Mouse (Mus musculus) limb, embryonic 14.5 days (tissue): ENCODE measurements around the gene Gm8050. TPM values are rescaled to one million over a fixed set of nuclear protein-coding genes. Genes with fewer than 3 reads are reported as not detected.
"Not testable (repeated sequence)": the region's sequence is repeated elsewhere in the genome, so short reads cannot be mapped to it uniquely, and the experiment has no call there.

Source experiments
- ATAC-seq: fragments of 200-750 bp; cut with Nextera tagmentation; 2 replicates; pipeline ENCODE4 v1.8.0; 2017; ENCODE audit warnings: low read depth, moderate number of reproducible peaks, moderate TSS enrichment; ENCODE audit not compliant: low FRiP score
- DNase-seq: peaks from one replicate; pipeline ENCODE4 v3.0.0-alpha.2; 2015; ENCODE audit warnings: low spot score
- H3K27ac ChIP-seq: fragments of 300-500 bp; sonication (generic); replicated peaks from 2 replicates; pipeline ENCODE4 v1.5.1; 2014; ENCODE audit warnings: low read depth, mild to moderate bottlenecking, low read length, moderate library complexity, mixed read lengths
- H3K27me3 ChIP-seq: fragments of 300-500 bp; sonication (generic); 2 replicates; pipeline ENCODE4 v1.6.1; 2014; ENCODE audit warnings: low read length, mixed read lengths; ENCODE audit not compliant: control insufficient read depth, insufficient read depth
- H3K36me3 ChIP-seq: fragments of 300-500 bp; sonication (generic); 2 replicates; pipeline ENCODE4 v1.6.1; 2014; ENCODE audit warnings: mild to moderate bottlenecking, low read length, moderate library complexity, mixed read lengths; ENCODE audit not compliant: control insufficient read depth, insufficient read depth
- H3K4me1 ChIP-seq: fragments of 300-500 bp; sonication (generic); 2 replicates; pipeline ENCODE4 v1.6.1; 2014; ENCODE audit warnings: antibody characterized with exemption, low read length, mixed read lengths; ENCODE audit not compliant: control insufficient read depth, insufficient read depth
- H3K4me2 ChIP-seq: fragments of 300-500 bp; sonication (generic); replicated peaks from 2 replicates; pipeline ENCODE4 v1.6.1; 2014; ENCODE audit warnings: low read depth, mild to moderate bottlenecking, low read length, moderate library complexity; ENCODE audit not compliant: severe bottlenecking
- H3K4me3 ChIP-seq: fragments of 300-500 bp; sonication (generic); replicated peaks from 2 replicates; pipeline ENCODE4 v1.5.1; 2014; ENCODE audit warnings: low read length
- H3K9ac ChIP-seq: fragments of 300-500 bp; sonication (generic); 2 replicates; pipeline ENCODE4 v1.6.1; 2014; ENCODE audit warnings: mild to moderate bottlenecking, low read depth, low read length, moderate library complexity; ENCODE audit not compliant: severe bottlenecking
- H3K9me3 ChIP-seq: fragments of 300-500 bp; sonication (generic); 2 replicates; pipeline ENCODE4 v1.6.1; 2016; ENCODE audit warnings: low read length; ENCODE audit not compliant: control insufficient read depth
- WGBS: fragments of 180-500 bp; shearing (Covaris S2); extraction: QIAGEN DNeasy Blood & Tissue Kit; methylation state at CpG from one replicate; pipeline ENCODE4 v1.1.7; 2014; 5-methylcytosine and 5-hydroxymethylcytosine counted together
- polyA plus RNA-seq, 2 experiments: library from polyadenylated mRNA; depleted of rRNA in 1 of 2; stranded (reverse) in 1 of 2; unstranded in 1 of 2; fragments of >200 nt; fragmentation: Nextera tagmentation in 1 of 2; extraction: Ambion mirVana in 1 of 2; gene quantifications; 2 replicates each; pipeline versions ENCODE4 v1.2.1 to v1.2.3; 2012 to 2014

Gene Gm8050
- 0.06 TPM in 1 of 2 replicates, not detected in the other for polyA plus RNA-seq (2012; rRNA removed)
- polyA plus RNA-seq (2014; fragmentation: Nextera tagmentation; extraction: Ambion mirVana), result not detected in 2 replicates

GRCm38 (mm10) chr14:6720151-6720550, at the start of gene Gm8050:
Gene Gm8050, minus strand, starts transcription at chr14:6720251.
- ATAC-seq, H3K4me1 ChIP-seq, H3K27me3 ChIP-seq, H3K36me3 ChIP-seq, H3K4me2 ChIP-seq, DNase-seq, H3K9ac ChIP-seq, H3K4me3 ChIP-seq, H3K9me3 ChIP-seq, H3K27ac ChIP-seq: not testable (repeated sequence)
- WGBS, result no CpG with 5 or more reads among the region's 2 CpGs

DNA sequence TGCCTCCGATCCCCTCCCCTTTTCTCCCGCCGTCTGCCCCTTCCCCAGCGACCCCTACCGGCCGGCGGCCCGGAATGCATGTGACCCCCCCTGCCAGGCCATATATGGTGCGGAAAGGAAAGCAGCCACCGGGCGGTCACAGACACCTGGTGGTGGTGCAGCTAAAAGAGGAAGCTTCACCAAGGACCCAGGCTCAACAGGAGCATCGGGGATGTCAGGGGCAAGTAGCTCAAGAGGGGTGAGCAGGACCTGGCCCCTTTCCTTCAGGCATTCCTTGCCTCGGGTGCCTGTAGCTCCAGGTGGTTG, 37.1 kb upstream of the Gm8050 start:
- not testable (repeated sequence) for H3K9me3 ChIP-seq, H3K4me1 ChIP-seq, H3K27me3 ChIP-seq, H3K4me2 ChIP-seq, ATAC-seq, H3K36me3 ChIP-seq, DNase-seq, H3K27ac ChIP-seq, H3K9ac ChIP-seq
- 0% methylated on average over 3 of the region's 13 CpGs for WGBS
- H3K4me3 ChIP-seq, result peak overlapping the region; percentile 35

DNA sequence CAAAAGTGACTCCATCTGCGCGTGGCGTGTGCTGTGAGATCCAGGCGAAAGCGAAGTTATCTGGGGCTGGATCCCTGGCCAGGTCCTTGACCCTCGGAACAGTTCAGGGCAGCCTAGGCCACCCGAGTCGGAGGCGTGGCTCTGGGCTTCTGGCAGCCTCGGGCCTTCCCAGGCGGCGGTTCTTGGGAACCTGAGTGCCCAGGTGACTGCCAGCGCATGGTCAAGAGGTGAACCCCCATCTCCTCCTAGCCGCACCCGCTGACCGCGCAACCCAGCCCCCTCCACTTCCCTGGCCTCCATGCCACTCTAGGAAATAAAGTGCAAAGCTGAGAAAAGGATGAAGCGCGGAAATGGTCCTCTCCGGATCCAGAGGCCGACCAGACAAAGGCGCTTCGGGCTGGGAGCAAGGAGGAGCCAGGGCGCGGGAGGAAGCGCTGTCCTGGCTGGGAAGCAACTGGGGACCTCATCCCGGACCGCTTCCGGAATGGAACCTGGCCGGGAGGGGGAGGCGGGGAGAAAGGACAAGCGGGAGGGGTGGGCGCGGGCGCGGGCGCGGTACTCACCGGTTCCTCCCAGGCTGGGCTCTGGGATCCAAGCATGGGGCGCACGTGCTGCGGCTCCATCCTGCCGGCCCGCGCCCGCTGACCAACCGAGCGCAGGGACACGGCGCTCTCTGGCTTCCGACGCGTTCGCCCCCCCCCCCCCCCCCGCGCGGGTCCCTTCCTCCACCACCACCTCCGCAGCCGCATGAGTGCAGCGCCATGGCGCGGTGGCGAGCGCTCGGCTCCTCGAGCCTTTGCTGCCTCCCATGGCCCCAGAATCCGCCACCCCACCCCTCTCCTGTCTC, 36.6 kb upstream of the Gm8050 start:
- not testable (repeated sequence) for H3K27me3 ChIP-seq, H3K36me3 ChIP-seq, H3K9me3 ChIP-seq, H3K27ac ChIP-seq, H3K4me1 ChIP-seq, DNase-seq, ATAC-seq
- Histone ChIP-seq H3K9ac (peak overlapping the region; percentile 40; the same call in 1 of the 2 replicates), H3K4me3 (peak overlapping the region; percentile 35), H3K4me2 (peak overlapping the region; percentile 42)
- WGBS, result 0% methylated on average over 7 of the region's 67 CpGs

DNA sequence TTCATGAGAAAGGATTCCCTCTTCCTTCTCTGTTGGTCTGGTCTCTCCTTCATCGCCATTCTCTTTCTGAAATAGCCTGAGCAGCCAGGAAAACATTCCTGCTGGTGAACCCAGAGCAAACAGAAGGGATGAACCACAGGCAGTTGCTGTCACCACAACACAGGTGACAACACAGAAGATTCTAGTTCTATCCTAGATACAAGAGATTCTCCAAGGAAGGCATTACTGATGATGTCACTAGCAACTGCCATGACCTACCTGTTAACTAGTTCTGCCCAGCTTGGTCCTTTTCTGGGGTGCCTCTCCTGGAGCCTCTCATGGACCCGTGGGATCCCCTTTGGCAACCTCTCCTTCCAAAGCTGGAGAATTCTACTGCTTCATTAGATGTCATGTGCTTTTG, 22.2 kb upstream of the Gm8050 start, which contains the start of gene Gm3636:
Gene Gm3636, minus strand, starts transcription at position 101 of the 400 bp plus-strand sequence.
- H3K9me3 ChIP-seq, H3K36me3 ChIP-seq, DNase-seq, H3K4me3 ChIP-seq, H3K4me2 ChIP-seq, H3K9ac ChIP-seq, H3K4me1 ChIP-seq, H3K27me3 ChIP-seq, H3K27ac ChIP-seq, ATAC-seq: not testable (repeated sequence)
- no CpG with 5 or more reads among the region's 2 CpGs for WGBS

- H3K9ac ChIP-seq, H3K4me1 ChIP-seq, H3K9me3 ChIP-seq, H3K27ac ChIP-seq, H3K36me3 ChIP-seq, H3K4me3 ChIP-seq, H3K4me2 ChIP-seq, DNase-seq, H3K27me3 ChIP-seq, ATAC-seq: not testable (repeated sequence)
- WGBS, result no CpG with 5 or more reads among the region's 1 CpGs
Measured at GRCm38 (mm10) chr14:6684070-6684469, 36.0 kb downstream of the Gm8050 start, which contains the start of gene Gm10251. Gene Gm10251, minus strand, starts transcription at chr14:6684170.

Other genes with a start within 250 kb of the Gm8050 start
- gene Gm8356, start 183.0 kb downstream of the Gm8050 start, polyA plus RNA-seq (2012; rRNA removed), result not detected in 2 replicates
- gene Gm8356, start 183.0 kb downstream of the Gm8050 start, polyA plus RNA-seq (2014; fragmentation: Nextera tagmentation; extraction: Ambion mirVana), result not detected in 2 replicates
- 0.15 and 0.44 TPM in 2 replicates for gene Gm3629, start 129.6 kb downstream of the Gm8050 start, polyA plus RNA-seq (2012; rRNA removed)
- gene Gm3629, start 129.6 kb downstream of the Gm8050 start, polyA plus RNA-seq (2014; fragmentation: Nextera tagmentation; extraction: Ambion mirVana), result 0.32 TPM in 1 of 2 replicates, not detected in the other
- not detected in 2 replicates for gene Gm3460, start 97.8 kb downstream of the Gm8050 start, polyA plus RNA-seq (2012; rRNA removed)
- not detected in 2 replicates for gene Gm3460, start 97.8 kb downstream of the Gm8050 start, polyA plus RNA-seq (2014; fragmentation: Nextera tagmentation; extraction: Ambion mirVana)
- gene Gm10251, start 36.1 kb downstream of the Gm8050 start, polyA plus RNA-seq (2012; rRNA removed), result not detected in 2 replicates
- not detected in 2 replicates for gene Gm10251, start 36.1 kb downstream of the Gm8050 start, polyA plus RNA-seq (2014; fragmentation: Nextera tagmentation; extraction: Ambion mirVana)
- gene Gm3636, start 22.1 kb upstream of the Gm8050 start, polyA plus RNA-seq (2012; rRNA removed), result 11.1 and 13.4 TPM in 2 replicates
- 4.3 and 4.6 TPM in 2 replicates for gene Gm3636, start 22.1 kb upstream of the Gm8050 start, polyA plus RNA-seq (2014; fragmentation: Nextera tagmentation; extraction: Ambion mirVana)
- not detected in 2 replicates for gene Gm8362, start 54.2 kb upstream of the Gm8050 start, polyA plus RNA-seq (2012; rRNA removed)
- gene Gm8362, start 54.2 kb upstream of the Gm8050 start, polyA plus RNA-seq (2014; fragmentation: Nextera tagmentation; extraction: Ambion mirVana), result not detected in 2 replicates
- not detected in 2 replicates for gene Gm3642, start 120.1 kb upstream of the Gm8050 start, polyA plus RNA-seq (2012; rRNA removed)
- gene Gm3642, start 120.1 kb upstream of the Gm8050 start, polyA plus RNA-seq (2014; fragmentation: Nextera tagmentation; extraction: Ambion mirVana), result not detected in 2 replicates
- 1.4 and 2.0 TPM in 2 replicates for gene Gm3667, start 169.7 kb upstream of the Gm8050 start, polyA plus RNA-seq (2012; rRNA removed)
- gene Gm3667, start 169.7 kb upstream of the Gm8050 start, polyA plus RNA-seq (2014; fragmentation: Nextera tagmentation; extraction: Ambion mirVana), result 0.58 and 0.91 TPM in 2 replicates